In the genomic region with DNA sequence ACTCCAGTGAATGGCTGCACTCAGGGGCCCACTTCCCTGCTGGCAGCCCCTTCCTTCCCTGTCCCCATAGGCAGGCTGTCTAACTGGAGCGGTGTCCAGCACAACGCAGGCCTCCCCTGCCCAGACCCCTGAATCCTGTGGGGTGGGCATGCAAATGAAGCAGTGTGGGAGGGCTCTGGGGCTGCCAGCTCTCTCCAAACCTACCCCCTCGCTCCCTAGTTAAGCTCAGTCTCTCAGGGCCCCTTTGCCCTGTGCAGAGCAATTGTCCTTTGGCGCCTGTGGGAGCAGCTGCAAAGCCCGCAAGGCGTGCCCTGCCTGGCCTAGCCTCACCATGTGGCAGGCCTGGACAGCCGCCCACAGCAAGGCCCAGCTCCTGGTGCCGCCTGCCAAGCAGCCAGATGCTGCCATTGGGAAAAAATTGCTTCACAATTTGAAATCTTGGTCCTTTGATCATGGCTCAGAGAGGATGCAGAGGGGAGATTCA, we compare ENCODE assay signal across 9 mouse cellular contexts.
DNase-seq lines count a peak whose midpoint lies in the region; ATAC-seq and TF ChIP-seq lines count a peak whose summit lies in the region.
"Had no signal": no experiment of that assay in that cellular context is flagged by ENCODE, and none has a peak within 500 bp of the region (broad histone marks: within the 10 kb centered on the region; RNA-seq: fewer than 3 reads in every experiment).

No protein-coding gene starts in this region.

- H3K9ac ChIP-seq in midbrain, embryonic 16.5 days (ENCODE audit: low read depth, low read length) = no peak overlapping the region

- 10% methylated on average over 8 of the region's 8 CpGs for WGBS in midbrain, embryonic 16.5 days

- no peak for TF ChIP-seq CTCF in left cerebral cortex, adult 2 months (IDR thresholded peaks at IDR 0.05)

- peaks cover 16% of the 10 kb centered on the region for H3K4me1 ChIP-seq in midbrain, embryonic 16.5 days (ENCODE audit: control insufficient read depth, insufficient read depth, low read length)

- H3K27me3 ChIP-seq in midbrain, embryonic 16.5 days (ENCODE audit: control insufficient read depth, insufficient read depth, low read depth, low read length) = no peaks in the 10 kb centered on the region
- H3K27me3 ChIP-seq: Patski had no signal

- no peaks in the 10 kb centered on the region for H3K36me3 ChIP-seq in midbrain, embryonic 16.5 days (ENCODE audit: control insufficient read depth, insufficient read depth, low read length)

- peak; percentile 83 for DNase-seq in Muller cell, postnatal 12 days (ENCODE audit: inconsistent ontology term)
- DNase-seq in cerebellum, adult 8-10 months = peak; percentile 51
- DNase-seq in forelimb bud, embryonic 11.5 days (ENCODE audit: low read depth, low spot score) = peak; percentile 42
- DNase-seq in heart, postnatal 25 days (ENCODE audit: low spot score) = peak; percentile 34
- peak; percentile 41 to 54 for DNase-seq in left cerebral cortex, adult 2 months (ENCODE audit: extremely low spot score in 1 of 2, low spot score in 2 of 2)
- no peak for DNase-seq in spleen, postnatal 36 days (ENCODE audit: low spot score in 2 of 2)

- H3K4me3 ChIP-seq in left cerebral cortex, adult 2 months = no peak overlapping the region
- no peak overlapping the region for H3K4me3 ChIP-seq in midbrain, embryonic 16.5 days (ENCODE audit: low read depth, low read length)

- H3K4me2 ChIP-seq in midbrain, embryonic 16.5 days (ENCODE audit: low read length) = no peak overlapping the region

- no peaks in the 10 kb centered on the region for H3K9me3 ChIP-seq in midbrain, embryonic 16.5 days (replicated peaks; ENCODE audit: control insufficient read depth, low read length, poor library complexity, severe bottlenecking)

- ATAC-seq in midbrain, embryonic 16.5 days = peak; percentile 95
- no peak for ATAC-seq in megakaryocyte-erythroid progenitor cell, adult 5-6 weeks (replicated peaks; ENCODE audit: low FRiP score, low TSS enrichment, poor library complexity, severe bottlenecking)
- ATAC-seq: Patski had no signal

- no peak overlapping the region for H3K27ac ChIP-seq in left cerebral cortex, adult 2 months
- peak overlapping the region; percentile 80 for H3K27ac ChIP-seq in midbrain, embryonic 16.5 days (ENCODE audit: low read length)

- intact Hi-C loops in heart, postnatal 25 days (cut with DNase I) = no loop called here
- intact Hi-C loops in left cerebral cortex, adult 2 months (cut with DNase I) = no loop called here

Comparison
In these comparisons a context has a peak if more than half of its experiments do, and no peak if none do; other contexts are left out.
1. DNase-seq: peak in Muller cell, postnatal 12 days (single experiment), cerebellum, adult 8-10 months (single experiment), forelimb bud, embryonic 11.5 days (single experiment), heart, postnatal 25 days (single experiment) and left cerebral cortex, adult 2 months (2 of 2); none in spleen, postnatal 36 days (0 of 2).